Mouse (Mus musculus): ENCODE data around the gene Nxph3.

DNA sequence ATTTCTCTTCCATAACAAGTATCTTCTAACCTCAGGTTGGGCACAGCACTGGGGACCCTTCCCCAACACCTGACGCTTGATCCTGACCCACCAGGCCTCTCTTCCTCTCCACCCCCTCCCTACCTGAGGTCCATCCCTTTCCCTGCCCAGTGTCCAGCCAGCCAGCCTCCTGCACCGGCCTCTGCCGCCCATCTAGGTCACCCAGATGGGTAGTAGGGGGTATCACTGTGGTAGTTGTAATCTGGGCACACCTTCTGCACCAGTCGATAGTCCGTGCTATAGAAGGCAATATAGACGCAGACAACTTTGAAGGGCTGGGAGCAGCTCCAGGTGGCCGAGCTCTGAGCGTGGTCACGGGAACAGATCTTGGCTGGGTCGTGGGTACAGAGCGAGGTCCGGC is 3.7 kb downstream of the Nxph3 start:
- TF ChIP-seq GATA1 (IDR thresholded peaks at IDR 0.05; ENCODE audit: borderline replicate concordance, low read length), result no peak
- no peak for TF ChIP-seq FLI1 (IDR thresholded peaks at IDR 0.05; ENCODE audit: low read length)

Data from megakaryocyte, embryonic 14.5 days (primary cell).